Mouse (Mus musculus): Measurements from ENCODE around the gene Ahdc1.

GRCm38 (mm10) chr4:133085011-133085782 is 74.1 kb downstream of the Ahdc1 start:
- TF ChIP-seq MAFK (IDR thresholded peaks at IDR 0.05; ENCODE audit: borderline replicate concordance, low read depth, low read length): no peak
- no peak for TF ChIP-seq BHLHE40 (IDR thresholded peaks at IDR 0.05; ENCODE audit: borderline replicate concordance, low read depth, low read length)
- no peak for TF ChIP-seq ZC3H11A (IDR thresholded peaks at IDR 0.05; ENCODE audit: low read depth, low read length)
- no peak for TF ChIP-seq CTCF (IDR thresholded peaks at IDR 0.05 in 2 of 3, conservative IDR thresholded peaks at IDR 0.05 in 1 of 3; ENCODE audit: control insufficient read depth in 1 of 3, insufficient read depth in 1 of 3, low read depth in 2 of 3, low read length in 3 of 3, poor library complexity in 1 of 3, severe bottlenecking in 1 of 3)
- no peak for TF ChIP-seq ZKSCAN1 (IDR thresholded peaks at IDR 0.05; ENCODE audit: low read depth, low read length)
- no peak for TF ChIP-seq MAX (IDR thresholded peaks at IDR 0.05; ENCODE audit: low read length)
- TF ChIP-seq NELFE (IDR thresholded peaks at IDR 0.05; ENCODE audit: low read depth, low read length): no peak
- TF ChIP-seq POLR2A (IDR thresholded peaks at IDR 0.05; ENCODE audit: control insufficient read depth in 1 of 2, insufficient read depth in 1 of 2, low read depth in 1 of 2, low read length in 2 of 2, poor library complexity in 1 of 2): no peak
- no peak for TF ChIP-seq USF1 (IDR thresholded peaks at IDR 0.05; ENCODE audit: low read depth, low read length)
- no peak for TF ChIP-seq TCF12 (IDR thresholded peaks at IDR 0.05; ENCODE audit: low read depth, low read length)
- TF ChIP-seq MAZ (IDR thresholded peaks at IDR 0.05; ENCODE audit: low read depth, low read length): no peak
- TF ChIP-seq USF2 (IDR thresholded peaks at IDR 0.05; ENCODE audit: borderline replicate concordance in 1 of 2, insufficient read depth in 1 of 2, low read depth in 1 of 2, low read length in 2 of 2): no peak

Data from MEL (cell line).